Mouse (Mus musculus): ENCODE data around the gene Yif1a. TPM values are rescaled to one million over a fixed set of nuclear protein-coding genes. Genes with fewer than 3 reads are reported as not detected.
A peak's percentile ranks its signal among the peaks of the same experiment; 100 is the strongest.

Yif1a gene
- total RNA-seq, 2 experiments from 2014 or later, result 27.3 to 30.4 TPM

- intact Hi-C loops (cut with DNase I), result no loop called here
- peak in 1 of 2 experiments; percentile 30 for DNase-seq (ENCODE audit: extremely low spot score in 1 of 2, low spot score in 2 of 2)
Measured at GRCm38 (mm10) chr19:5106074-5106473, 17.7 kb downstream of the Yif1a start.

GRCm38 (mm10) chr19:5106731-5107191, 18.4 kb downstream of the Yif1a start, which contains the start of gene Rab1b:
Gene Rab1b (minus strand): TSS chr19:5107072.
- intact Hi-C loops (cut with DNase I), result no loop called here

DNA sequence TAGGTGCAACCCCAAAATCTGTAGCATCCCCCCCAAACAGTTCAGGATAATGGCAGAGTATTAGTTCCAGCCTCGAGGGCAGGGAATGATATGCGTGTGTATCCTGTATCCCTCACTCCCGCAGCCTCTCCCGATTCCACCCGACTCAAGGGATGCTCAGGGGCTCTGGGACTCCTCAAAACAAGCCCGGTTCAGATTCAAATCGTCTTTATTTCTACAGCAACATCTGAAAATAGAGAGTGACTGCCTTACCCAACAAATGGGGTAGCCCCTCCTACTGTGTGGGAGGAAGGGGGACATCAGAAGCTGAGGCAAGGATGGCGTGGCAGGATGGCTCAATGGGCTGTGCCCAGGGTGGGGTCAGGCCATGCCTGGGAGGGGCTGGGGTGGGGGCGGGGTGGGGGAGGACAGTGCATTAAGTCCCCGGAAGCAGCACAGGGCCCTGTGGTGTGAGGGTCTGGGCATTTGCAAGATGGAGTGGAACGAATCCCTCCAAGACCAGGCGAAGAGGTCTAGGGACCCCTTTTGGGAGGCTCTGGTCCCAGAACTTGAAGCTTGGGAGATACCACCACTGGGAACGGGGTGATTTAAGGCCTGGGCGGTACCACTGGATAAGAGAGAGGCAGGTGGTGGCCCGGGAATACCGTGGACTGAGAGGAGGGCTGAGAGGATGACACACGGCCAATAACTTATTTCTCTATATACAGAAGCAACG, 19.4 kb downstream of the Yif1a start:
- intact Hi-C loops (cut with DNase I), result no loop called here
- peak in 1 of 2 experiments; percentile 62 for DNase-seq (ENCODE audit: extremely low spot score in 1 of 2, low spot score in 2 of 2)

More at GRCm38 (mm10) chr19:5106731-5107191, 18.4 kb downstream of the Yif1a start, which contains the start of gene Rab1b:
- DNase-seq (ENCODE audit: extremely low spot score in 1 of 2, low spot score in 2 of 2), result peak; percentile 98 to 99

GRCm38 (mm10) chr19:5108271-5108575, 19.9 kb downstream of the Yif1a start:
- DNase-seq (ENCODE audit: extremely low spot score in 1 of 2, low spot score in 2 of 2), result peak in 1 of 2 experiments; percentile 69
- intact Hi-C loops (cut with DNase I), result no loop called here

DNA sequence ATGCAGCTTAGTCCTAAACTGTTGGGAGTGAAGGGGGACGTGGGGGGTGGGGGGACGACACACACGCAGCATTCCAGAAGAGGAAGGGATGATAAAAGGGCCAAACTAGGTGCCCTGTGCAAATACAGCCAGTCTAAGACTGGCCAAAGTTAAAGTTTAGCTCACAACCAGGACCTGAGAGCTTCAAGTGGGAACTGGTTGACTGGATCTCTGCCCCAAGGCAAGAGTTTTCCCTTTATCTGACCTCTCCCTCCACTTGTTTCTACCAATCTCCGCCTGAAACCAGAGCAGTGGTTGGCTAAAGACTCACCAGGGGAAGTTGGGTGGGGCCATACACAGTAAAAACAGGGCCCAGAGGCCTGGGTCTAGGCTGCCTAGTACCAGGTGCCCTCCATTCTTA, 20.4 kb downstream of the Yif1a start:
- DNase-seq (ENCODE audit: extremely low spot score in 1 of 2, low spot score in 2 of 2), result no peak
- intact Hi-C loops (cut with DNase I), result no loop called here

DNA sequence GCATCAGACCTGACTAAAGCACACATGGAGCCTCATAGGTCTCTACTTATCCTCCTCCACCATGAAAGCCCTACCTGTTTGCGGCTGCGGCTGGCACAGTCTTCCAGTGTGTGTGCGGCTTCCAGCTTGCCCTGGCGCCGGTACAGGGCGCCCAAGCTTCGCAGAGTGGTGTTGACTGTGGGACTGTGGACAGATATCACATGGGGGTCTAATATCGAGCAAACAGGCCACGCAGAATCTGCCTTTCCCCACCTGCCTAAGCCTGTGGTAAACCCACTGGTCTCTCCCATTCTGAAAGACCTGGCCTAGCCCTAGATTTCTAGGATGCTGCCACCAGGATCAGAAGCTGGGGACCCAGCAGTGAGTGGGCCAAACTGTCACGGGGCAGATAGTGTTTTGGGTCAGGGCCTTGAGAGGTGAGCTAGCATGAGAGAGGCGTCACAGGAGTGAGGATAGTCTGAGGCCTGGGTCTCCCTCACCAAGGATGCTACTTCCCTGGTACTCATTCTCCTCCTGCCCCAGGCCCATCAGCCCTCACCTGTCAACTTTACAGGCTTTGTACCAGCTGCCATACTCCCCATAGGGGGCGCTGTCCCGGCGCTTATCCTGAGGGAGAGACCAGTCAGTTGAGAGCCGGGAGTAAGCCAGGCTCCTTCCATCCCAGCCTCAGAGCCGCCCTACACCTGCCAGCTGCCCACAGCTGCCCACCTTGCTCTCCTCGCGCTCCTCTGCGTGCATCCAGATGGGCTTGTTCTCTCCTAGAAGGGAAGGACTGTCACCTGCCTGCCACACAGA, 21.5 kb downstream of the Yif1a start:
- peak in 1 of 2 experiments; percentile 64 for DNase-seq (ENCODE audit: extremely low spot score in 1 of 2, low spot score in 2 of 2)
- intact Hi-C loops (cut with DNase I), result no loop called here

DNA sequence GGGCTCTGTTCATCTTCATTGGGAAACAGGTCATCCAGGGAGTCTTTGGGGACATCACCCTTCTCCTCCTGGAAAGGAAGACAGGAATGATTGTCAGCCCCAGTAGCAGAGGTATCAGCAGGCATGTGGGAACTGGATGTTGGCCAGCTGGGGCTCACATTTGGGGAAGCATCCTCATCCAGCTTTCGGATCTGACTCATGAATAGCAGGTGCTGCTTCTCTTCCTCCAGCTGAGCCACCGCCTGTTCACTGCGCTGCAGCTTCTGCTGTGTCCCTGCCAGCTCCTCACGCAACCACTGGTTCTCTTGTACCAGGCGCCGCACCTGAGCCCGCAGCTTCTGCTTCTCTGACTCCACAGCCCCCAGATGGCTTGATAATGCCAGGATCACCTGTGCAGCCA, 25.4 kb downstream of the Yif1a start:
- DNase-seq (ENCODE audit: extremely low spot score in 1 of 2, low spot score in 2 of 2), result no peak
- intact Hi-C loops (cut with DNase I), result no loop called here

- intact Hi-C loops (cut with DNase I), result no loop called here
- peak; percentile 82 to 95 for DNase-seq (ENCODE audit: extremely low spot score in 1 of 2, low spot score in 2 of 2)
Measured at GRCm38 (mm10) chr19:5117494-5118383, 29.4 kb downstream of the Yif1a start.

GRCm38 (mm10) chr19:5118384-5118698, 30.0 kb downstream of the Yif1a start, which contains the start of gene Klc2:
Gene Klc2 (minus strand): TSS chr19:5118560.
- DNase-seq (ENCODE audit: extremely low spot score in 1 of 2, low spot score in 2 of 2), result no peak
- intact Hi-C loops (cut with DNase I), result no loop called here

- intact Hi-C loops (cut with DNase I), result no loop called here
- DNase-seq (ENCODE audit: extremely low spot score in 1 of 2, low spot score in 2 of 2), result no peak
Measured at GRCm38 (mm10) chr19:5122492-5122891, 34.2 kb downstream of the Yif1a start.

GRCm38 (mm10) chr19:5123241-5123640, 34.9 kb downstream of the Yif1a start:
- intact Hi-C loops (cut with DNase I), result no loop called here
- DNase-seq (ENCODE audit: extremely low spot score in 1 of 2, low spot score in 2 of 2), result no peak

DNA sequence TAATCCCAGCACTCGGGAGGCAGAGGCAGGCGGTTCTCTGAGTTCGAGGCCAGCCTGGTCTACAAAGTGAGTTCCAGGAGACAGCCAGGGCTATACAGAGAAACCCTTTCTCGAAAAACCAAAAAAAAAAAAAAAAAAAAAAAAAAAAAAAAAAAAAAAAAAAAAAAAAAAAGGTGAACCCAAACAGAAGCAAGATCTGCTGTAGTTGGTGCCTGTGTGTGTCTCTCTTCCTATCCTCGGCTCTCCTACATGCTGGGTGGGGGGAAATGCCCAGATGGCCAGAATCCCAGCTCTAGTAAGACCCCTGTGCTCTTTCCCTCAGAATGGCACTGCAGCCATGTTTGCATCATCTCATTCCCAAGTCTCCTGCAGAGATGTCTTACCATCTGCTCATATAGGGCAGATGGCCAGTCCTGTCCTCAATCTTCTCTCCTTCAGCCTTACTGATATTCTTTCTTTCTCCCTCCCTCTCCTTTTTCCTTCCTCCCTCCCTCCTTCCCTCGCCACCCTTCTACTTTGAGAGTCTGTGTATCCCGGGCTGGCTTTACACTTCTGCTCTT, 35.8 kb downstream of the Yif1a start:
- intact Hi-C loops (cut with DNase I), result no loop called here
- DNase-seq (ENCODE audit: extremely low spot score in 1 of 2, low spot score in 2 of 2), result no peak

DNA sequence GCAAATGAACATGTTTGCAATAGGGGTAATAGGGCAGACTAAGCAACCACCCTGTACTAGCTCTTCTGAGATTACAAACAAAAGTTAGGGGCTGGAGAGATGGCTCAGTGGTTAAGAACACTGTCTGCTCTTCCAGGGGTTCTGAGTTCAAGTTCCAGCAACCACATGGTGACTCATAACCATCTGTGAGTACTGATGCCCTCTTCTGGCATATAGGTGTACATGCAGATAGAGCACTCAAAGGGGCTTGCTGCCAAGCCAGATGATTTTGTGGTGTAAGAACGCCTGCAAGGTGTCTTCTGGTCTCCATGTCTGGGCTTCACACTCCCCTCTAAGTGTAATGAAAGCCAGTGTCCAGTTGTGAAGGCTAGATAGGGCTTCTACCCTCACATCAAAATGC, 41.4 kb downstream of the Yif1a start:
- intact Hi-C loops (cut with DNase I), result no loop called here
- DNase-seq (ENCODE audit: extremely low spot score in 1 of 2, low spot score in 2 of 2), result no peak

GRCm38 (mm10) chr19:5131237-5131636, 42.9 kb downstream of the Yif1a start:
- no peak for DNase-seq (ENCODE audit: extremely low spot score in 1 of 2, low spot score in 2 of 2)
- intact Hi-C loops (cut with DNase I), result no loop called here

- intact Hi-C loops (cut with DNase I), result loop anchor here (5.0 kb wide), 1 partner anchor 47 kb away; no protein-coding TSS in a partner anchor
- peak; percentile 63 to 70 for DNase-seq (ENCODE audit: extremely low spot score in 1 of 2, low spot score in 2 of 2)
Measured at GRCm38 (mm10) chr19:5139640-5140039, 51.3 kb downstream of the Yif1a start.

Data from left cerebral cortex, postnatal 10 days (tissue).